Mouse (Mus musculus) urinary bladder, postnatal 14 days (tissue): ENCODE results near the gene Nudt3.
"Not testable (repeated sequence)": the region's sequence is repeated elsewhere in the genome, so short reads cannot be mapped to it uniquely, and the experiment has no call there.

ENCODE experiments used
- DNase-seq: peaks from one replicate; pipeline ENCODE4 v3.0.0; 2021; ENCODE audit warnings: low spot score

Gene Nudt3

GRCm38 (mm10) chr17:27635575-27635903 is 12.2 kb upstream of the Nudt3 start:
- not testable (repeated sequence) for DNase-seq

DNA sequence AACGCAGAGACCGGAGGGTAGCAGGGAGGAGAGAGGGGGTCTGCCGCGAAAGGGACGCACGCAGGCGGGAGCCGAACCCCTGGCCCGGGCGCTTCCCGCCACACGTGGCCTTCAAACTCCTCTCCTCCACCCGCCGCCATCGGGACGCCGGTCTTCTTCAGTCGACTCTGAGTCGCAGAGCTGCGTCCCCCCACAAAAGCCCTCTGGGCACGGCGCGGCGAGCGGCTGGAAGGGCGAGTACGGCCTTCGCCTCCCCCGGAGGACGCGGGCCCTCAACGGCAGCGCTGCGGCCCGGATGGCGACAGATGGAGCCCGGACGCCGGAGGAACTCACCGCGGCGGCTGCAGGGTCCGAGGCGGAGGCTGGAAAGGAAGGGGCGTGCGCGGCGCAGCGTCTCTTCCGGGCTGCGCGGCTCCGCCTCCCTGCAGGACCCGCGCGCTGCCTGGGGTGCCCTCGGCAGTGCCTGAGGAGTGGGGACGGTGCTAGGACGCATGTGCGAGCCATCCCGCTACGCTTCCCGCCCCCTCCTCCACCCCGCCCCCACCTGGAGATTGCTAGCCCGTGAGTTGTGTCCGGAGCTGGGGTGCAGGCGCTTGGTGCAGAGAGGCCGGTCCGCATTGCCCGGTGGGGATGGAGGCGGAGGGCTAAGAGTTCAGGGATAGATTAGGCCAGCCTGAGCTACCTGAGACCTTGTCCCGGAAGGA is 11.7 kb upstream of the Nudt3 start, which contains the start of gene RPS10-NUDT3:
Gene RPS10-NUDT3, minus strand, starts transcription at position 352 of the 704 bp plus-strand sequence.
- peak; percentile 90 for DNase-seq

- peak; percentile 85 for DNase-seq
Observed at GRCm38 (mm10) chr17:27629249-27630020, 6.1 kb upstream of the Nudt3 start.

GRCm38 (mm10) chr17:27628376-27628775 is 5.1 kb upstream of the Nudt3 start:
- no peak for DNase-seq

DNA sequence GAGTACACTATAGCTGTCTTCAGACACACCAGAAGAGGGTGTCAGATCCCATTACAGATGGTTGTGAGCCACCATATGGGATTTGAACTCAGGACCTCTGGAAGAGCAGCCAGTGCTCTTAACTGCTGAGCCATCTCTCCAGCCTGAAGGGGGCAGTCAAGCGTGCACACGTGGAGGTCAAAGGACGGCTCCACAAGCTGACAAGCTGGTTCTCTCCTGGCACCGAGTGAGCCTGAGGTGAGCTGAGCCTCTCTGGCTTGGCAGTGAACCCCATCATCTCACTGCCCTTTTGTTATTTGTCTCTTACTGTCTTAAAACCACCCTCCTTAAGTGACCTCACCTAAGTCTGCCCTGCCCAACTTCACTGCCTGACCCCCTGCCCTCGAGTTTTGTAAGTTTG is 4.2 kb upstream of the Nudt3 start:
- DNase-seq, result peak; percentile 39

GRCm38 (mm10) chr17:27626681-27627080 is 3.4 kb upstream of the Nudt3 start:
- DNase-seq, result no peak

GRCm38 (mm10) chr17:27625455-27626251 is 2.4 kb upstream of the Nudt3 start:
- no peak for DNase-seq

DNA sequence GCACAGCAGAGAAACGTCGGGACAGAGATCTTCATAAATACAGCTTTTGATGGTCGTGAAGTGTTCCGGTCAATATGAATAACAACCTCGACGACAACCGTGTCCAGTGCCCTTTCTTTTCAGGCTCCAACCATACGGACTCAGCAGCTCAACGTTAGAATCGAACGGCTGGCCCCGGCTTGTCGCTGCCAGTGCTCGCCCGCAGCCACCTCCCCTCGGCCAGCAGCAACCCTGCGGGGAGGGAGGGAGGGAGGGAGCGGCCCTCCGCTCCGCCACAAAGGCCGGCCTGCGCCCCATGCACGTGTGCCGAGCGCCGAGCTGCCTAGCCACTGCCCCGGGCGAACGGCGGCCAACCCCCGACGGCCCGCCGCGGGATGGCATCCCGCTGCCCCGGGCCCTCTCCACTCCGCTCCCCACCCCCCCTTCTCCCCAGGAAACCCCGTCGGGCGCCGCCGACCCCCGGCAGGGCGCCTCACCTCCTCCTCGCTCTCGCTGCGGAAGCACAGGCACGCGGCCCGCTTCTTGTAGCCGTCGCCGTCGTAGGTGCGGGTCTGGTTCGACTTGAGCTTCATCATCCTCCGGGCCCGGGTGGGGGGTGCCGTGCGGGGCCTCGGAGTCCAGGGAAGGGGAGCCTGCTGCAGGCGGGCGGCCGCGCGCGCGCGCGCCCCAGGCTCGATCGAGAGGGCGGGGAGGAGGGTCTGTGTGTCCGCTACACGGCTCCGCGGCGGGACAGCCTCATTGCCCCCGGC is 510 bp downstream of the Nudt3 start:
- peak; percentile 41 for DNase-seq

- DNase-seq, result no peak
Observed at GRCm38 (mm10) chr17:27621705-27622531, 1.4 kb downstream of the Nudt3 start.

- no peak for DNase-seq
Observed at GRCm38 (mm10) chr17:27621161-27621560, 2.1 kb downstream of the Nudt3 start.

GRCm38 (mm10) chr17:27615388-27615787 is 7.9 kb downstream of the Nudt3 start:
- DNase-seq, result no peak

GRCm38 (mm10) chr17:27613016-27613415 is 10.3 kb downstream of the Nudt3 start:
- no peak for DNase-seq

GRCm38 (mm10) chr17:27611994-27612393 is 11.3 kb downstream of the Nudt3 start:
- DNase-seq, result no peak

DNA sequence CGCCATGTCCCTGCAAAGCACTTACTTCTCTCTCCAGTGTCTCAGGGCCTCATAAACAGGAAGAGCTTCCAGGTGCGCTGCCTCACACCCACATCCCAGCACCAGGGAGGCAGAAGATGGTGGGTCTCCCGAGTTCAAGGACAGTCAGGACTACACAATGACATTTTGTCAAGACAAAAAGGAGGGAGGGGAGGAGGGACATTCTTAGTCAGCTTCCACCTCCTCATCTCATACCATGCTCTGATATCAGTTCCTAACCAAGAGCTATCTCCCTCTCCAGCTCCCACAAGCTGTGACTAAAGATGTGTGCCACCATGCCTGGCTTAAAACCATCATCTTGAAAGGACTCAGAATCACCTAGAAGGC is 11.8 kb downstream of the Nudt3 start:
- no peak for DNase-seq

GRCm38 (mm10) chr17:27610679-27611518 is 12.4 kb downstream of the Nudt3 start:
- DNase-seq, result no peak

GRCm38 (mm10) chr17:27609576-27609975 is 13.7 kb downstream of the Nudt3 start:
- DNase-seq, result no peak

DNA sequence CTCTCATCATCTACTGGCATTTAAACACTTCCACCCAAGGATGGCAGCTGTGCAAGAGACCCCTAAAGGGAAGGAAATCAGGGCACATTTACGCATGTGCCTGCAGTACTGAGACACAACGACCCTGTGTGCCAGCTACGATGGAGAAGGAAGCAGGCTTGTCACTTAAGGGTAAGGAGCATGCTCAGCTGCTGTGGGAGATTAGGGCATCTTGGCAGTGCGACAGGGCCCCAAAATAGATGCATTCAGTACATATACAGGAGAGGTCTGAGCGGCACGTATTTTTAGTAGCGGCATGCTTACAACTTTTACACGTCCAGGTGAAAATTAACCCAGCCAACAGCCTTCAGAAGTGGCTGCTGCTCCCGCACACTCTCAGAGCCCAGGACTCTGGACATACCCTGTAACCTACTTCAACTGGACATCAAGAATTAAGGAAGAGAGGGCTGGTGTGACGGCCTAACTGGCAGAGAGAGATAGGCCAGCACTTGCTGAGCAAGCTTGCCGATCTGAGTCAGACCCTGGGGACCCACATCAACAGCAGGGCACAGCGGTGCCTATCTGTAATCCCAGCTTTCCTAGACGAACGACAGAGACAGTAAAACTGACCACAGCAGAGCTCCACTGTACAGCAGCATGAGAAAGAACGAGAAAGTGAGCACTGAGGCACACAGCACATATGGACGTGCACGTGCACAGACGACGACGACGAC is 19.6 kb downstream of the Nudt3 start:
- DNase-seq, result no peak

DNA sequence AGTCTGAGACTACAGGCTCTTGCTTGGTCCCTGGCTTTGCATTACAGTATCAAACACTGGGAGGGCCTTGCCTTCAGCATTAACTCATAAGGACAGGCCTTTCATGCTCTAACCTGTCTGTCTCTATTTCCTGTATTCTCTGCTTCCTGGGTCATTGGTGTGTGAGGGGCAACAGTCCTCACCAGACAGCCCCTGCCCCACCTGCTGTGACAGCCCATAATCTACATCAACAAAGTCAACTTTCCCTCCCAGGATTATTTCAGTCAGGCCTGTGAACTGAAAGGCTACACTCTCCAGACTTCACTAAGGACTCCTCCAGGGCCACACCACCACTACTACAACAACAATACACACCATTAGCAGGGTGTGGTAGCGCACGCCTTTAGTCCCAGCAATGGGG is 20.3 kb downstream of the Nudt3 start:
- no peak for DNase-seq

- DNase-seq, result no peak
Observed at GRCm38 (mm10) chr17:27600869-27601268, 22.4 kb downstream of the Nudt3 start.

- no peak for DNase-seq
Observed at GRCm38 (mm10) chr17:27600286-27600685, 23.0 kb downstream of the Nudt3 start.
